8 mouse cellular contexts compared by ENCODE assay signal in genomic region chr17:35002153-35002865, GRCm38 (mm10). TPM values are rescaled to one million over a fixed set of nuclear protein-coding genes. Genes with fewer than 3 reads are reported as not detected.
DNase-seq lines count a peak whose midpoint lies in the region; ATAC-seq and TF ChIP-seq lines count a peak whose summit lies in the region.

No protein-coding gene starts in this region.

- ATAC-seq in kidney, embryonic 16.5 days (ENCODE audit: low FRiP score, low TSS enrichment), result no peak
- no peak for ATAC-seq in forebrain, embryonic 15.5 days (replicated peaks)
- ATAC-seq in liver, embryonic 14.5 days (ENCODE audit: insufficient read depth), result peak; percentile 16
- no peak for ATAC-seq in activated CD4-positive, CD25-positive, alpha-beta regulatory T cell, adult 4 months

- peak overlapping the region; percentile 100 for H3K4me2 ChIP-seq in kidney, embryonic 16.5 days (replicated peaks; ENCODE audit: low read depth, low read length)
- H3K4me2 ChIP-seq in forebrain, embryonic 15.5 days (replicated peaks), result peak overlapping the region; percentile 97
- H3K4me2 ChIP-seq in liver, embryonic 14.5 days (ENCODE audit: low read depth), result peak overlapping the region; percentile 88

- no peak; the same call in 1 of the 2 replicates for TF ChIP-seq EP300 in liver, embryonic 14.5 days (IDR thresholded peaks at IDR 0.05; ENCODE audit: low read depth)

- no peaks in the 10 kb centered on the region for H3K27me3 ChIP-seq in kidney, embryonic 16.5 days (ENCODE audit: insufficient read depth, low read length)
- H3K27me3 ChIP-seq in forebrain, embryonic 15.5 days, result no peaks in the 10 kb centered on the region
- H3K27me3 ChIP-seq in liver, embryonic 14.5 days (ENCODE audit: control insufficient read depth, insufficient read depth, low read length), result no peaks in the 10 kb centered on the region

- no peak for DNase-seq in kidney, adult 9 months
- peak; percentile 47 for DNase-seq in MN1 (ENCODE audit: low spot score)
- DNase-seq in liver, embryonic 14.5 days (ENCODE audit: low read depth in 3 of 3, low spot score in 3 of 3), result peak in 2 of 3 experiments; percentile 49 to 70
- DNase-seq in B cell, adult 2 months, result no peak
- no peak for DNase-seq in right cerebral cortex, adult 18-20 months

- peak overlapping the region; percentile 93 for H3K4me3 ChIP-seq in kidney, embryonic 16.5 days (ENCODE audit: low read length)
- peak overlapping the region; percentile 79 for H3K4me3 ChIP-seq in forebrain, embryonic 15.5 days
- peak overlapping the region; percentile 73 to 89 for H3K4me3 ChIP-seq in liver, embryonic 14.5 days (ENCODE audit: insufficient read depth in 1 of 2, low read depth in 2 of 2, low read length in 2 of 2)

- peaks cover 29% of the 10 kb centered on the region for H3K4me1 ChIP-seq in kidney, embryonic 16.5 days (ENCODE audit: insufficient read depth, low read length)
- peaks cover 38% of the 10 kb centered on the region for H3K4me1 ChIP-seq in forebrain, embryonic 15.5 days
- peaks cover 29 to 40% of the 10 kb centered on the region in 2 experiments for H3K4me1 ChIP-seq in liver, embryonic 14.5 days (replicated peaks; ENCODE audit: control insufficient read depth in 2 of 2, insufficient read depth in 2 of 2, low read length in 1 of 2)

- peak overlapping the region; percentile 97 for H3K27ac ChIP-seq in kidney, embryonic 16.5 days (ENCODE audit: low read length)
- H3K27ac ChIP-seq in forebrain, embryonic 15.5 days (replicated peaks), result peak overlapping the region; percentile 98
- peak overlapping the region; percentile 87 for H3K27ac ChIP-seq in liver, embryonic 14.5 days

- WGBS in kidney, embryonic 16.5 days, result 4% methylated on average over 12 of the region's 12 CpGs
- 5% methylated on average over 12 of the region's 12 CpGs for WGBS in forebrain, embryonic 15.5 days
- 3% methylated on average over 12 of the region's 12 CpGs for WGBS in liver, embryonic 14.5 days (ENCODE audit: insufficient replicate concordance)

- H3K9me3 ChIP-seq in kidney, embryonic 16.5 days (ENCODE audit: low read length), result no peaks in the 10 kb centered on the region
- H3K9me3 ChIP-seq in forebrain, embryonic 15.5 days, result no peaks in the 10 kb centered on the region
- H3K9me3 ChIP-seq in liver, embryonic 14.5 days (ENCODE audit: control insufficient read depth, low read length), result no peaks in the 10 kb centered on the region

- peak; percentile 23; the same call in 1 of the 2 replicates for TF ChIP-seq CTCF in liver, embryonic 14.5 days (IDR thresholded peaks at IDR 0.05; ENCODE audit: low read depth)

- H3K36me3 ChIP-seq in kidney, embryonic 16.5 days (ENCODE audit: insufficient read depth, low read length), result peaks cover 44% of the 10 kb centered on the region
- peaks cover 32% of the 10 kb centered on the region for H3K36me3 ChIP-seq in forebrain, embryonic 15.5 days
- H3K36me3 ChIP-seq in liver, embryonic 14.5 days (replicated peaks; ENCODE audit: control insufficient read depth, insufficient read depth, low read depth), result peaks cover 45% of the 10 kb centered on the region

- H3K9ac ChIP-seq in kidney, embryonic 16.5 days (replicated peaks; ENCODE audit: low read length), result peak overlapping the region; percentile 98
- H3K9ac ChIP-seq in forebrain, embryonic 15.5 days (replicated peaks), result peak overlapping the region; percentile 89
- peak overlapping the region; percentile 81 for H3K9ac ChIP-seq in liver, embryonic 14.5 days (replicated peaks)

RNA-seq across cellular contexts. Expression of gene Vars, which starts 1.5 kb away (rescaled TPM):
- polyA plus RNA-seq in kidney, embryonic 16.5 days (2015; fragmentation: Nextera tagmentation; extraction: Ambion mirVana), result 132 and 137 TPM in 2 replicates
- polyA plus RNA-seq in forebrain, embryonic 15.5 days (2015; fragmentation: Nextera tagmentation; extraction: Ambion mirVana), result 82.9 and 88.6 TPM in 2 replicates
- polyA plus RNA-seq in liver, embryonic 14.5 days (2012; rRNA removed), result 58.2 and 67.6 TPM in 2 replicates
- polyA plus RNA-seq in liver, embryonic 14.5 days (2014; fragmentation: Nextera tagmentation; extraction: Ambion mirVana), result 61.7 and 77.3 TPM in 2 replicates
- 10 to 100 TPM; 28.5 to 29.1 TPM for polyA plus RNA-seq in activated CD4-positive, CD25-positive, alpha-beta regulatory T cell, adult 4 months (2017; shearing (Covaris generic))

RNA-seq across cellular contexts. Expression of gene Vwa7, which starts 14.1 kb away (rescaled TPM):
- polyA plus RNA-seq in kidney, embryonic 16.5 days (2015; fragmentation: Nextera tagmentation; extraction: Ambion mirVana), result 0.21 and 0.31 TPM in 2 replicates
- 0.14 and 0.28 TPM in 2 replicates for polyA plus RNA-seq in forebrain, embryonic 15.5 days (2015; fragmentation: Nextera tagmentation; extraction: Ambion mirVana)
- polyA plus RNA-seq in liver, embryonic 14.5 days (2012; rRNA removed), result 0.12 and 0.18 TPM in 2 replicates
- 0.09 TPM in 1 of 2 replicates, not detected in the other for polyA plus RNA-seq in liver, embryonic 14.5 days (2014; fragmentation: Nextera tagmentation; extraction: Ambion mirVana)
- polyA plus RNA-seq in activated CD4-positive, CD25-positive, alpha-beta regulatory T cell, adult 4 months (2017; shearing (Covaris generic)), result under 1 TPM; 0.11 to 0.12 TPM

RNA-seq across cellular contexts. Expression of gene Lsm2, which starts 20.6 kb away (rescaled TPM):
- 206 and 230 TPM in 2 replicates for polyA plus RNA-seq in kidney, embryonic 16.5 days (2015; fragmentation: Nextera tagmentation; extraction: Ambion mirVana)
- polyA plus RNA-seq in forebrain, embryonic 15.5 days (2015; fragmentation: Nextera tagmentation; extraction: Ambion mirVana), result 132 and 149 TPM in 2 replicates
- polyA plus RNA-seq in liver, embryonic 14.5 days (2012; rRNA removed), result 81.5 and 121 TPM in 2 replicates
- polyA plus RNA-seq in liver, embryonic 14.5 days (2014; fragmentation: Nextera tagmentation; extraction: Ambion mirVana), result 122 and 132 TPM in 2 replicates
- 10 to 100 TPM; 45.5 to 61.3 TPM for polyA plus RNA-seq in activated CD4-positive, CD25-positive, alpha-beta regulatory T cell, adult 4 months (2017; shearing (Covaris generic))

RNA-seq across cellular contexts. Expression of gene Sapcd1, which starts 25.5 kb away (rescaled TPM):
- 5.7 and 7.1 TPM in 2 replicates for polyA plus RNA-seq in kidney, embryonic 16.5 days (2015; fragmentation: Nextera tagmentation; extraction: Ambion mirVana)
- 5.8 and 5.9 TPM in 2 replicates for polyA plus RNA-seq in forebrain, embryonic 15.5 days (2015; fragmentation: Nextera tagmentation; extraction: Ambion mirVana)
- polyA plus RNA-seq in liver, embryonic 14.5 days (2012; rRNA removed), result 2.3 and 2.7 TPM in 2 replicates
- polyA plus RNA-seq in liver, embryonic 14.5 days (2014; fragmentation: Nextera tagmentation; extraction: Ambion mirVana), result 2.5 and 2.7 TPM in 2 replicates
- polyA plus RNA-seq in activated CD4-positive, CD25-positive, alpha-beta regulatory T cell, adult 4 months (2017; shearing (Covaris generic)), result 1 to 10 TPM; 1.8 to 2.1 TPM

RNA-seq across cellular contexts. Expression of gene Hspa1l, which starts 29.8 kb away (rescaled TPM):
- 1.0 and 1.3 TPM in 2 replicates for polyA plus RNA-seq in kidney, embryonic 16.5 days (2015; fragmentation: Nextera tagmentation; extraction: Ambion mirVana)
- 1.5 TPM in 2 replicates for polyA plus RNA-seq in forebrain, embryonic 15.5 days (2015; fragmentation: Nextera tagmentation; extraction: Ambion mirVana)
- 0.02 TPM in 1 of 2 replicates, not detected in the other for polyA plus RNA-seq in liver, embryonic 14.5 days (2012; rRNA removed)
- 0.19 and 0.25 TPM in 2 replicates for polyA plus RNA-seq in liver, embryonic 14.5 days (2014; fragmentation: Nextera tagmentation; extraction: Ambion mirVana)
- polyA plus RNA-seq in activated CD4-positive, CD25-positive, alpha-beta regulatory T cell, adult 4 months (2017; shearing (Covaris generic)), result under 1 TPM in 1 of 2 experiments, not detected in 1; 0.46 TPM

Comparison
In these comparisons a context has a peak if more than half of its experiments do, and no peak if none do; other contexts are left out.
1. DNase-seq: peak in MN1 (single experiment) and liver, embryonic 14.5 days (2 of 3); none in kidney, adult 9 months (single experiment), B cell, adult 2 months (0 of 2) and right cerebral cortex, adult 18-20 months (single experiment).
2. Peak in every context shown above with its lines, with median percentiles within 50 percentile points of each other: H3K27ac ChIP-seq, H3K4me2 ChIP-seq, H3K4me3 ChIP-seq and H3K9ac ChIP-seq.